Comparison of ENCODE assay signal across 8 mouse cellular contexts in the genomic region with DNA sequence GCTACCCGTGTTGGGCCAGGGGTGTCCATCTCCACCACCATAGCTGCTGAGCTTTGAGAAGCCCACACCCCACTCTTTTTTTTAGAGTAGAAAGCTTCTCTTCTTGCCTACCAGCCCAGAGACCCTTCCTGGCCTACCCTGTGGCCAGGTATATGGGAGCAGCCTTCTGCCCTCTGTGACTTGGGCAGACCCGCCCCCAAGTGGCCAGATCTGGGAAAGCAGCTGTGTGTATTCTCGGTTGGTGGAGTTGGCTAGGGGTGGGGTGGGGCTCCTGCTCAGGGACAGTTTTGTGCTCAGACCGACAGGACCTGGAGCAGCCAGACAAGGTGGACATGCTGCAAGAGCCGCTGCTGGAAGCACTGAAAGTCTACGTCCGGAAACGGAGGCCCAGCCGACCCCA. TPM values are rescaled to one million over a fixed set of nuclear protein-coding genes. Genes with fewer than 3 reads are reported as not detected.
DNase-seq lines count a peak whose midpoint lies in the region; ATAC-seq and TF ChIP-seq lines count a peak whose summit lies in the region.

No protein-coding gene starts in this region.

- no peak overlapping the region for H3K9ac ChIP-seq in forebrain, postnatal 0 days
- no peak overlapping the region for H3K9ac ChIP-seq in hindbrain, postnatal 0 days (replicated peaks; ENCODE audit: low read length)
- no peak overlapping the region for H3K9ac ChIP-seq in limb, embryonic 14.5 days (ENCODE audit: low read depth, low read length, severe bottlenecking)

- no peaks in the 10 kb centered on the region for H3K27me3 ChIP-seq in forebrain, postnatal 0 days (ENCODE audit: insufficient read depth, low read length)
- H3K27me3 ChIP-seq in hindbrain, postnatal 0 days (ENCODE audit: insufficient read depth, low read length), result no peaks in the 10 kb centered on the region
- H3K27me3 ChIP-seq in limb, embryonic 14.5 days (ENCODE audit: control insufficient read depth, insufficient read depth, low read length), result no peaks in the 10 kb centered on the region
- no peaks in the 10 kb centered on the region for H3K27me3 ChIP-seq in testis, adult 2 months (ENCODE audit: control insufficient read depth, insufficient read depth, low read length)

- H3K4me1 ChIP-seq in forebrain, postnatal 0 days (ENCODE audit: insufficient read depth), result peaks cover 34% of the 10 kb centered on the region
- peaks cover 34% of the 10 kb centered on the region for H3K4me1 ChIP-seq in hindbrain, postnatal 0 days (ENCODE audit: insufficient read depth, low read length)
- peaks cover 44% of the 10 kb centered on the region for H3K4me1 ChIP-seq in limb, embryonic 14.5 days (ENCODE audit: control insufficient read depth, insufficient read depth, low read length)
- peaks cover 12% of the 10 kb centered on the region for H3K4me1 ChIP-seq in testis, adult 2 months (ENCODE audit: control insufficient read depth, insufficient read depth, low read length)

- no peak for ATAC-seq in forebrain, postnatal 0 days
- 0 out of 2 replicates have a peak, but pooled peaks have one; percentile 27 for ATAC-seq in hindbrain, postnatal 0 days
- ATAC-seq in limb, embryonic 14.5 days (ENCODE audit: low FRiP score, low read depth), result peak; percentile 32; the same call in 1 of the 2 replicates

- peak; percentile 93 for TF ChIP-seq CTCF in layer of hippocampus, adult 2 months (conservative IDR thresholded peaks at IDR 0.05)
- TF ChIP-seq CTCF in forebrain, postnatal 0 days (IDR thresholded peaks at IDR 0.05; ENCODE audit: low read depth), result peak; percentile 93
- TF ChIP-seq CTCF in hindbrain, postnatal 0 days (IDR thresholded peaks at IDR 0.05; ENCODE audit: low read depth), result peak; percentile 94
- peak; percentile 71; the same call in 1 of the 2 replicates for TF ChIP-seq CTCF in testis, adult 2 months (IDR thresholded peaks at IDR 0.05; ENCODE audit: control insufficient read depth, insufficient read depth, insufficient replicate concordance, low read depth, low read length)

- no peak for TF ChIP-seq POLR2A in limb, embryonic 14.5 days (IDR thresholded peaks at IDR 0.05; ENCODE audit: borderline replicate concordance, extremely low read depth, insufficient read depth, insufficient read length)
- no peak for TF ChIP-seq POLR2A in testis, adult 2 months (IDR thresholded peaks at IDR 0.05; ENCODE audit: control insufficient read depth, low read depth, low read length)

- peak; percentile 71 to 90 for DNase-seq in layer of hippocampus, adult 2 months (ENCODE audit: low spot score in 2 of 2)
- no peak for DNase-seq in layer of hippocampus, adult 9-10 months (ENCODE audit: low spot score)
- DNase-seq in c-Kit-positive CD71-positive TER-119-positive erythroid progenitor cells, embryonic 14.5 days (ENCODE audit: low spot score), result peak; percentile 69
- peak; percentile 78 for DNase-seq in forebrain, postnatal 0 days
- DNase-seq in hindbrain, postnatal 0 days (ENCODE audit: low spot score), result peak; percentile 88
- peak; percentile 63 for DNase-seq in limb, embryonic 14.5 days (ENCODE audit: low spot score)
- peak; percentile 89 for DNase-seq in naive thymus-derived CD4-positive, alpha-beta T cell, adult 2 months (ENCODE audit: low read depth)

- no peak overlapping the region for H3K4me2 ChIP-seq in forebrain, postnatal 0 days (ENCODE audit: low read depth)
- H3K4me2 ChIP-seq in hindbrain, postnatal 0 days (ENCODE audit: low read depth, low read length), result no peak overlapping the region
- no peak overlapping the region for H3K4me2 ChIP-seq in limb, embryonic 14.5 days (replicated peaks; ENCODE audit: low read depth, low read length, severe bottlenecking)

- 59% methylated on average over 9 of the region's 9 CpGs for WGBS in forebrain, postnatal 0 days
- 44% methylated on average over 9 of the region's 9 CpGs for WGBS in hindbrain, postnatal 0 days
- 55% methylated on average over 9 of the region's 9 CpGs for WGBS in limb, embryonic 14.5 days

- no peak overlapping the region for H3K4me3 ChIP-seq in layer of hippocampus, adult 2 months
- no peak overlapping the region for H3K4me3 ChIP-seq in forebrain, postnatal 0 days (ENCODE audit: low read depth, low read length)
- no peak overlapping the region for H3K4me3 ChIP-seq in hindbrain, postnatal 0 days (ENCODE audit: low read length)
- H3K4me3 ChIP-seq in limb, embryonic 14.5 days (replicated peaks; ENCODE audit: low read length), result no peak overlapping the region
- no peak overlapping the region for H3K4me3 ChIP-seq in testis, adult 2 months (ENCODE audit: control insufficient read depth, low read depth, low read length)

- no peak overlapping the region for H3K27ac ChIP-seq in layer of hippocampus, adult 2 months
- no peak overlapping the region for H3K27ac ChIP-seq in forebrain, postnatal 0 days (ENCODE audit: low read depth, low read length)
- H3K27ac ChIP-seq in hindbrain, postnatal 0 days, result no peak overlapping the region
- 0 out of 2 replicates have a peak overlapping the region, but pooled peaks have one; percentile 9 for H3K27ac ChIP-seq in limb, embryonic 14.5 days (replicated peaks; ENCODE audit: low read depth, low read length)
- no peak overlapping the region for H3K27ac ChIP-seq in testis, adult 2 months (ENCODE audit: control insufficient read depth, insufficient read depth, low read depth, low read length)

- no peaks in the 10 kb centered on the region for H3K9me3 ChIP-seq in forebrain, postnatal 0 days (ENCODE audit: low read length)
- no peaks in the 10 kb centered on the region for H3K9me3 ChIP-seq in hindbrain, postnatal 0 days (ENCODE audit: low read length)
- H3K9me3 ChIP-seq in limb, embryonic 14.5 days (ENCODE audit: control insufficient read depth, low read length), result no peaks in the 10 kb centered on the region

- H3K36me3 ChIP-seq in forebrain, postnatal 0 days (ENCODE audit: insufficient read depth), result peaks cover 13% of the 10 kb centered on the region; the same call in 1 of the 2 replicates
- peaks cover 12% of the 10 kb centered on the region for H3K36me3 ChIP-seq in hindbrain, postnatal 0 days (ENCODE audit: insufficient read depth, low read length)
- H3K36me3 ChIP-seq in limb, embryonic 14.5 days (ENCODE audit: control insufficient read depth, insufficient read depth, low read length), result peaks cover 78% of the 10 kb centered on the region
- H3K36me3 ChIP-seq in testis, adult 2 months (ENCODE audit: control insufficient read depth, insufficient read depth, low read length), result no peaks in the 10 kb centered on the region

RNA-seq across cellular contexts. Expression of a gene that starts 10.6 kb away (rescaled TPM):
- 1 to 10 TPM; 1.3 to 2.0 TPM for total RNA-seq in layer of hippocampus, adult 2 months (2021)
- total RNA-seq in forebrain, postnatal 0 days (2014; rRNA removed), result 1.2 and 1.4 TPM in 2 replicates
- polyA plus RNA-seq in forebrain, postnatal 0 days (2015; fragmentation: Nextera tagmentation; extraction: Ambion mirVana), result 2.0 and 2.7 TPM in 2 replicates
- total RNA-seq in hindbrain, postnatal 0 days (2014; rRNA removed), result 0.75 and 5.0 TPM in 2 replicates
- 4.8 and 5.9 TPM in 2 replicates for polyA plus RNA-seq in hindbrain, postnatal 0 days (2015; fragmentation: Nextera tagmentation; extraction: Ambion mirVana)
- polyA plus RNA-seq in limb, embryonic 14.5 days (2012; rRNA removed), result 1.3 and 2.2 TPM in 2 replicates
- 0.41 and 0.45 TPM in 2 replicates for polyA plus RNA-seq in limb, embryonic 14.5 days (2014; fragmentation: Nextera tagmentation; extraction: Ambion mirVana)
- 13.6 and 23.8 TPM in 2 replicates for polyA plus RNA-seq in testis, adult 2 months (2012; rRNA removed)

RNA-seq across cellular contexts. Expression of a gene that starts 44.6 kb away (rescaled TPM):
- 10 to 100 TPM; 15.4 to 19.0 TPM for total RNA-seq in layer of hippocampus, adult 2 months (2021)
- total RNA-seq in forebrain, postnatal 0 days (2014; rRNA removed), result 11.6 and 15.2 TPM in 2 replicates
- polyA plus RNA-seq in forebrain, postnatal 0 days (2015; fragmentation: Nextera tagmentation; extraction: Ambion mirVana), result 9.5 and 10.7 TPM in 2 replicates
- total RNA-seq in hindbrain, postnatal 0 days (2014; rRNA removed), result 16.9 and 19.2 TPM in 2 replicates
- polyA plus RNA-seq in hindbrain, postnatal 0 days (2015; fragmentation: Nextera tagmentation; extraction: Ambion mirVana), result 8.1 and 9.5 TPM in 2 replicates
- 39.8 and 57.0 TPM in 2 replicates for polyA plus RNA-seq in limb, embryonic 14.5 days (2012; rRNA removed)
- 52.4 and 58.3 TPM in 2 replicates for polyA plus RNA-seq in limb, embryonic 14.5 days (2014; fragmentation: Nextera tagmentation; extraction: Ambion mirVana)
- 18.7 and 20.1 TPM in 2 replicates for polyA plus RNA-seq in testis, adult 2 months (2012; rRNA removed)

RNA-seq across cellular contexts. Expression of a gene that starts 51.8 kb away (rescaled TPM):
- 1 to 10 TPM; 1.7 to 3.0 TPM for total RNA-seq in layer of hippocampus, adult 2 months (2021)
- 30.2 and 40.7 TPM in 2 replicates for total RNA-seq in forebrain, postnatal 0 days (2014; rRNA removed)
- polyA plus RNA-seq in forebrain, postnatal 0 days (2015; fragmentation: Nextera tagmentation; extraction: Ambion mirVana), result 18.1 and 19.7 TPM in 2 replicates
- 43.8 and 44.4 TPM in 2 replicates for total RNA-seq in hindbrain, postnatal 0 days (2014; rRNA removed)
- polyA plus RNA-seq in hindbrain, postnatal 0 days (2015; fragmentation: Nextera tagmentation; extraction: Ambion mirVana), result 34.2 and 39.1 TPM in 2 replicates
- 98.2 and 134 TPM in 2 replicates for polyA plus RNA-seq in limb, embryonic 14.5 days (2012; rRNA removed)
- 205 and 209 TPM in 2 replicates for polyA plus RNA-seq in limb, embryonic 14.5 days (2014; fragmentation: Nextera tagmentation; extraction: Ambion mirVana)
- 19.4 and 20.4 TPM in 2 replicates for polyA plus RNA-seq in testis, adult 2 months (2012; rRNA removed)
